Mouse (Mus musculus) brown adipose tissue, adult 24 weeks (tissue): ENCODE results near the gene Gm13279. TPM values are rescaled to one million over a fixed set of nuclear protein-coding genes. Genes with fewer than 3 reads are reported as not detected.
A peak's percentile ranks its signal among the peaks of the same experiment; 100 is the strongest.
"Not testable (repeated sequence)": the region's sequence is repeated elsewhere in the genome, so short reads cannot be mapped to it uniquely, and the experiment has no call there.

Experiments
- H3K27ac ChIP-seq: fragments of 200-500 bp; replicated peaks from 2 replicates; pipeline ENCODE4 v1.5.1; 2012; ENCODE audit warnings: low read depth, mild to moderate bottlenecking, low read length
- H3K4me1 ChIP-seq: fragments of 200-500 bp; 2 replicates; pipeline ENCODE4 v1.6.1; 2012; ENCODE audit warnings: low read length, mixed read lengths; ENCODE audit not compliant: control insufficient read depth, insufficient read depth, insufficient read length
- H3K4me3 ChIP-seq: fragments of 200-500 bp; 2 replicates; pipeline ENCODE4 v1.5.1; 2012; ENCODE audit warnings: low read depth, mild to moderate bottlenecking, low read length, moderate library complexity; ENCODE audit not compliant: insufficient read depth
- polyA plus RNA-seq: library from polyadenylated mRNA; stranded (reverse); fragments of >200 nt; gene quantifications from 2 replicates; pipeline ENCODE4 v1.2.4, GENCODE M21; 2012; ENCODE audit not compliant: missing spikeins, insufficient read depth, insufficient read length

Gene Gm13279
- not detected in 2 replicates for polyA plus RNA-seq

DNA sequence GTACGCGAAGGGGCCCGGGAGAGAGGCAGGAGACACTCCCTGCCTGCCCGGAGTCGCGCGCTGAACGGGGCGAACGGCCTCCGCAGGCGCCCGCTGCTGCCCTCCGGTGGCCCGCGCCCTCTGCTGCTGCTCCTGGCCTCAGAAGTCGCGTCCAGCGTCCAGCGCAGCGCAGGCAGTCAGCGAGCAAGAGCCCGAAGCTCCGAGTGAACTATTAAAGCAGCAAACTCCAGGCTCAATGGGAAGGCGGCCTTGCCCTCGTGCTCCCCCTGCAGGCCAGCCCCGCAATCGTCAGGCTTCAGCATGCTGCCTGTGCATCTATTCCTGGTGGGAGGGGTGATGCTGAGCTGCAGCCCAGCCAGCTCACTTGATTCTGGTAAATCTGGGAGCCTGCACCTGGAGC lies at the start of gene Gm13279:
TSS of gene Gm13279 (plus strand) at position 301 of the 400 bp plus-strand sequence.
- H3K4me3 ChIP-seq, H3K27ac ChIP-seq, H3K4me1 ChIP-seq: not testable (repeated sequence)

DNA sequence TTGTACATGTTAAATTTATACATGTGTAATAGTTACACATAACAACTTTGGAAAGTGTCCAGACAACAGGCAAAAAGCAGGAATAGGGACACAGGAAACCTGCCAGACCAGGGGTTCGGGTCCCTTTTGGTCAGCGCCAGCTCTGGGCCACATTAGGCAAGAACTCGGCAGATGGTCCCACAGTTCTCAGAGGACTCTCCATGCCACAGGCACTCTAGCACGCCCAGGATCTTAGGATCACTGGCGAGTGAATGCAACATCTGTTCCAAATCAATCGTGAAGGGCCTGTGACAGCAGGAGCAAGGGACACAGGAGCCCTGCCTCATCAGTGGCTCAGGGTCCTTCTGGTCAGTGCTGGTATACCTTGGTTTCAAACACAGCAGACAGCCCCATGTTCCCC lies 47.3 kb upstream of the Gm13279 start:
- no peak overlapping the region for H3K27ac ChIP-seq
- no peaks in the 10 kb centered on the region for H3K4me1 ChIP-seq
- no peak overlapping the region for H3K4me3 ChIP-seq

DNA sequence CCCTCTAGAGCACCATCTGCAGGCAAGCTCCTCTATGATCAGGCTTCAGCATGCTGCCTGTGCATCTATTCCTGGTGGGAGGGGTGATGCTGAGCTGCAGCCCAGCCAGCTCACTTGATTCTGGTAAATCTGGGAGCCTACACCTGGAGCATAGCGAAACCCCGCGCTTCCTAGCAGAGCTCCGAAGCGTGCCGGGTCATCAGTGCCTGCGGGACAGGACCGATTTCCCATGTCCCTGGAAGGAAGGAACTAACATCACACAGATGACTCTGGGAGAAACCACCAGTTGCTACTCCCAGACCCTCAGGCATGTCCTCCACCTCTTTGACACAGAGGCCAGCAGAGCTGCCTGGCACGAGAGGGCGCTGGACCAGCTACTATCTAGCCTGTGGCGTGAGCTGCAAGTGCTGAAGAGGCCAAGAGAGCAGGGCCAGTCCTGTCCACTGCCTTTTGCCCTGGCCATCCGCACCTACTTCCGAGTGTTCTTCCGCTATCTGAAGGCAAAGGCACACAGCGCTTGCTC lies 42.3 kb upstream of the Gm13279 start, which contains the start of gene Gm13271:
TSS of gene Gm13271 (plus strand) at position 51 of the 523 bp plus-strand sequence.
- not testable (repeated sequence) for H3K27ac ChIP-seq, H3K4me1 ChIP-seq, H3K4me3 ChIP-seq

DNA sequence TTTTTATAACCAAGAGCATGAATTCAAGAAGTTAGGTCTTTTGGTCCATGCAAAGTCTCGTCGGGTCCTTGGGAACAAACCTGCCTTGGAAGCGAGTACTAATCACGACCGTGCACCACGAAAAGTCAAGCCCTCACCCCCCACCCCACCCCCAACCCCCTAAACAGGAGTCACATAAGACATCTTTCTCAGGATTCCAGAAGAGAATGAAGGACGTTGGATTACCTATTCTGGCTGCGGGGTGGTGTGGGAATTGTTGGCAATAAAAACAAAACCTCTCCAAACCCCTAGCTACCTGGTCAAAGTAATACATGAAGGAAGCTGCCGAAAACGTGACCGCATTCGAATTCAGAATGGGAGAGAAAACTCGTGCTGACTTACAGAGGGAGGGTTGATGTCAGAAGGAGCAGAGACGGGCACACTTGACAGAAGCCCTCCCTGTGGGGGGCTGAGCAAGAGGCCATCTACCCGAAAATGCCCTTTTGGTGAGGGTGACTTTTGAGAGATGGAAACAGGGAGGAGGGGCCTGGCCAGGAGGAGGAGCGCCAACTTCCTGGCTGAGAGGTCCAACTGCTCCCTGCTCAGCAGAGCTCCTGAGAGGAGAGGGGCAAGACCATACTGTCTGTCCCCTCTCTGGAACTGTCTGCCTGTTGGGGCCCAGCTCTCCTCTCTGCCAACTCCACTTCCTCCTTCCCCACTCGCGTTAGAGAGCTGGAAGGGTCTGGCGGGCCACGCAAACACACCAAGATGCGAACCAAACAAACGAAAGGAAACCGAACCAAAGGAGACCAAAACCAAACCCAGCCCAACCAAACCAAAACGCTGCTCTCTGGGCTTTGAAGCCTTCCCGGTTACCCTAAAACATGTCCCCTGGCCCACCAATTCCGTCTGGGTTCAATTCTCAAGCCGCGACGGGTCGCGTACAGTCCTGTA lies 40.4 kb upstream of the Gm13279 start:
- H3K27ac ChIP-seq: peak overlapping the region; percentile 71
- peak overlapping the region; percentile 67 for H3K4me3 ChIP-seq
- not testable (repeated sequence) for H3K4me1 ChIP-seq

DNA sequence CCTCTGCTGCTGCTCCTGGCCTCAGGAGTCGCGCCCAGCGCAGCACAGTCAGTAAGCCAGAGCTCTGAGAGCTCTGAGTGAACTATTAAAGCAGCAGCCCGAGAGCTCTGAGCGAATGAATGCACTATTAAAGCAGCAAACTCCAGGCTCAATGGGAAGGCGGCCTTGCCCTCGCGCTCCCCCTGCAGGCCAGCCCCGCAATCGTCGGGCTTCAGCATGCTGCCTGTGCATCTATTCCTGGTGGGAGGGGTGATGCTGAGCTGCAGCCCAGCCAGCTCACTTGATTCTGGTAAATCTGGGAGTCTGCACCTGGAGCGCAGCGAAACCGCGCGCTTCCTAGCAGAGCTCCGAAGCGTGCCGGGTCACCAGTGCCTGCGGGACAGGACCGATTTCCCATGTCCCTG lies 39.6 kb upstream of the Gm13279 start:
- not testable (repeated sequence) for H3K4me1 ChIP-seq, H3K27ac ChIP-seq
- peak overlapping the region; percentile 67 for H3K4me3 ChIP-seq

DNA sequence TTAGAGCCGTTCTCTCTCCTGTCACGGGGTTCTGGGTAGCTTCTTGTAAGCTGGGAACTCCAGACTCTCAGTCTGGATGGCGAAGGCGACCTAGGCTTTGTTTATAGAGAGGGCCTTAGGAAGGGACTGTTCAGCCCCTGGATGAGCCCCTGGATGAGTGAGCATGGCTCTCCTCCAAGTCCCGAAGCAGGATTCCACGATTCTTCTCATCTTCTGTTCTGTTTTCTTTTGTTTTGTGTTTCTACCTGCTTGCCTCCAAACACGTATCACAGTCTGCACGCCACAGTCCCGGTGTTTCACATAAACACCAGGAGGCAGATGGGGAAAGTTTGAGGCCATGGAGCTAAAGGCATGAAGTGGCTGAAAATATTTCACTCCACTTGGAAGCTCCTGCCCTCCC lies 38.4 kb upstream of the Gm13279 start:
- H3K4me1 ChIP-seq, H3K4me3 ChIP-seq, H3K27ac ChIP-seq: not testable (repeated sequence)

DNA sequence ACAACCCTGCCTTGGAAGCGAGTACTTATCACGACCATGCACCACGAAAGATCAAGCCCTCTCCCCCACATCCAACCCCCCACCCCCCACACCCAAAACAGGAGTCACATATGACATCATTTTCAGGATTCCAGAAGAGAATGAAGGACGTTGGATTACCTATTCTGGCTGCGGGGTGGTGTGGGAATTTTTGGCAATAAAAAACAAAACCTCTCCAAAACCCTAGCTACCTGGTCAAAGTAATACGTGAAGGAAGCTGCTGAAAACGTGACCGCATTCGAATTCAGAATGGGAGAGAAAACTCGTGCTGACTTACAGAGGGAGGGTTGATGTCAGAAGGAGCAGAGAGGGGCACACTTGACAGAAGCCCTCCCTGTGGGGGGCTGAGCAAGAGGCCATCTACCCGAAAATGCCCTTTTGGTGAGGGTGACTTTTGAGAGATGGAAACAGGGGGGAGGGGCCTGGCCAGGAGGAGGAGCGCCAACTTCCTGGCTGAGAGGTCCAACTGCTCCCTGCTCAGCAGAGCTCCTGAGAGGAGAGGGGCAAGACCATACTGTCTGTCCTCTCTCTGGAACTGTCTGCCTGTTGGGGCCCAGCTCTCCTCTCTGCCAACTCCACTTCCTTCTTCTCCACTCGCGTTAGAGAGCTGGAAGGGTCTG lies 37.5 kb upstream of the Gm13279 start, which contains the start of gene Gm13283:
TSS of gene Gm13283 (plus strand) at position 510 of the 659 bp plus-strand sequence.
- Histone ChIP-seq H3K27ac (peak within 1 kb of the TSS; percentile 47; the same call in 1 of the 2 replicates), H3K4me3 (peak within 1 kb of the TSS; percentile 56)
- not testable (repeated sequence) for H3K4me1 ChIP-seq

DNA sequence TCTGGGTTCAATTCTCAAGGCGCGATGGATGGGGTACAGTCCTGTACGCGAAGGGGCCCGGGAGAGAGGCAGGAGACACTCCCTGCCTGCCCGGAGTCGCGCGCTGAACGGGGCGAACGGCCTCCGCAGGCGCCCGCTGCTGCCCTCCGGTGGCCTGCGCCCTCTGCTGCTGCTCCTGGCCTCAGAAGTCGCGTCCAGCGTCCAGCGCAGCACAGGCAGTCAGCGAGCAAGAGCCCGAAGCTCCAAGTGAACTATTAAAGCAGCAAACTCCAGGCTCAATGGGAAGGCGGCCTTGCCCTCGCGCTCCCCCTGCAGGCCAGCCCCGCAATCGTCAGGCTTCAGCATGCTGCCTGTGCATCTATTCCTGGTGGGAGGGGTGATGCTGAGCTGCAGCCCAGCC lies 36.8 kb upstream of the Gm13279 start:
- H3K27ac ChIP-seq: peak overlapping the region; percentile 47; the same call in 1 of the 2 replicates
- H3K4me1 ChIP-seq: not testable (repeated sequence)
- H3K4me3 ChIP-seq: peak overlapping the region; percentile 56

DNA sequence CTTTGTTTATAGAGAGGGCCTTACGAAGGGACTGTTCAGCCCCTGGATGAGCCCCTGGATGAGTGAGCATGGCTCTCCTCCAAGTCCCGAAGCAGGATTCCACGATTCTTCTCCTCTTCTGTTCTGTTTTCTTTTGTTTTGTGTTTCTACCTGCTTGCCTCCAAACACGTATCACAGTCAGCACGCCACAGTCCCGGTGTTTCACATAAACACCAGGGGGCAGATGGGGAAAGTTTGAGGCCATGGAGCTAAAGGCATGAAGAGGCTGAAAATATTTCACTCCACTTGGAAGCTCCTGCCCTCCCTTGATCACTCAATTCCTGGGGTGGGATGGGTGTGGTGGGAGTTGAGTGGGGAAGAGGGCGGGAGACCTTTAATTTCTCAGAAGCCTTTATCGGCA lies 35.4 kb upstream of the Gm13279 start:
- not testable (repeated sequence) for H3K27ac ChIP-seq, H3K4me1 ChIP-seq, H3K4me3 ChIP-seq

DNA sequence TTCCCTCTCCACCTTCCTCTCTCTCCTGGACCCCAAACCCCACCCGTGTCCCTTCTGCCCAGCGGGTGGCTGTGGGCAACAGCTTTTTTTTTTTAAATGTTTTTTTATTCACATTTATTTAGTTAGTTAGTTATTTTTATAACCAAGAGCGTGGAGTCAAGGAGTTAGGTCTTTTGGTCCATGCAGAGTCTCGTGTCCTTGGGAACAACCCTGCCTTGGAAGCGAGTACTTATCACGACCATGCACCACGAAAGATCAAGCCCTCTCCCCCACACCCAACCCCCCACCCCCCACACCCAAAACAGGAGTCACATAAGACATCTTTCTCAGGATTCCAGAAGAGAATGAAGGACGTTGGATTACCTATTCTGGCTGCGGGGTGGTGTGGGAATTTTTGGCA lies 34.9 kb upstream of the Gm13279 start:
- H3K4me3 ChIP-seq, H3K27ac ChIP-seq, H3K4me1 ChIP-seq: not testable (repeated sequence)

DNA sequence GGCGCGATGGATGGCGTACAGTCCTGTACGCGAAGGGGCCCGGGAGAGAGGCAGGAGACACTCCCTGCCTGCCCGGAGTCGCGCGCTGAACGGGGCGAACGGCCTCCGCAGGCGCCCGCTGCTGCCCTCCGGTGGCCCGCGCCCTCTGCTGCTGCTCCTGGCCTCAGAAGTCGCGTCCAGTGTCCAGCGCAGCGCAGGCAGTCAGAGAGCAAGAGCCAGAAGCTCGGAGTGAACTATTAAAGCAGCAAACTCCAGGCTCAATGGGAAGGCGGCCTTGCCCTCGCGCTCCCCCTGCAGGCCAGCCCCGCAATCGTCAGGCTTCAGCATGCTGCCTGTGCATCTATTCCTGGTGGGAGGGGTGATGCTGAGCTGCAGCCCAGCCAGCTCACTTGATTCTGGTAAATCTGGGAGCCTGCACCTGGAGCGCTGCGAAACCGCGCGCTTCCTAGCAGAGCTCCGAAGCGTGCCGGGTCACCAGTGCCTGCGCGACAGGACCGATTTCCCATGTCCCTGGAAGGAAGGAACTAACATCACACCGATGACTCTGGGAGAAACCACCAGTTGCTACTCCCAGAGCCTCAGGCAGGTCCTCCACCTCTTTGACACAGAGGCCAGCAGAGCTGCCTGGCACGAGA lies 33.7 kb upstream of the Gm13279 start:
- H3K27ac ChIP-seq, H3K4me1 ChIP-seq: not testable (repeated sequence)
- H3K4me3 ChIP-seq: peak overlapping the region; percentile 44

DNA sequence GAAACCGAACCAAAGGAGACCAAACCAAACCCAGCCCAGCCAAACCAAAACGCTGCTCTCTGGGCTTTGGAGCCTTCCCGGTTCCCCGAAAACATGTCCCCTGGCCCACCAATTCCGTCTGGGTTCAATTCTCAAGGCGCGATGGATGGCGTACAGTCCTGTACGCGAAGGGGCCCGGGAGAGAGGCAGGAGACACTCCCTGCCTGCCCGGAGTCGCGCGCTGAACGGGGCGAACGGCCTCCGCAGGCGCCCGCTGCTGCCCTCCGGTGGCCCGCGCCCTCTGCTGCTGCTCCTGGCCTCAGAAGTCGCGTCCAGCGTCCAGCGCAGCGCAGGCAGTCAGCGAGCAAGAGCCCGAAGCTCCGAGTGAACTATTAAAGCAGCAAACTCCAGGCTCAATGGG lies 23.7 kb upstream of the Gm13279 start, which contains the start of gene Gm13290:
TSS of gene Gm13290 (plus strand) at position 301 of the 400 bp plus-strand sequence.
- H3K4me1 ChIP-seq, H3K27ac ChIP-seq, H3K4me3 ChIP-seq: not testable (repeated sequence)

DNA sequence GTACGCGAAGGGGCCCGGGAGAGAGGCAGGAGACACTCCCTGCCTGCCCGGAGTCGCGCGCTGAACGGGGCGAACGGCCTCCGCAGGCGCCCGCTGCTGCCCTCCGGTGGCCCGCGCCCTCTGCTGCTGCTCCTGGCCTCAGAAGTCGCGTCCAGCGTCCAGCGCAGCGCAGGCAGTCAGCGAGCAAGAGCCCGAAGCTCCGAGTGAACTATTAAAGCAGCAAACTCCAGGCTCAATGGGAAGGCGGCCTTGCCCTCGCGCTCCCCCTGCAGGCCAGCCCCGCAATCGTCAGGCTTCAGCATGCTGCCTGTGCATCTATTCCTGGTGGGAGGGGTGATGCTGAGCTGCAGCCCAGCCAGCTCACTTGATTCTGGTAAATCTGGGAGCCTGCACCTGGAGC lies 20.6 kb upstream of the Gm13279 start, which contains the start of gene Gm13289:
TSS of gene Gm13289 (plus strand) at position 301 of the 400 bp plus-strand sequence.
- H3K4me3 ChIP-seq, H3K27ac ChIP-seq, H3K4me1 ChIP-seq: not testable (repeated sequence)

DNA sequence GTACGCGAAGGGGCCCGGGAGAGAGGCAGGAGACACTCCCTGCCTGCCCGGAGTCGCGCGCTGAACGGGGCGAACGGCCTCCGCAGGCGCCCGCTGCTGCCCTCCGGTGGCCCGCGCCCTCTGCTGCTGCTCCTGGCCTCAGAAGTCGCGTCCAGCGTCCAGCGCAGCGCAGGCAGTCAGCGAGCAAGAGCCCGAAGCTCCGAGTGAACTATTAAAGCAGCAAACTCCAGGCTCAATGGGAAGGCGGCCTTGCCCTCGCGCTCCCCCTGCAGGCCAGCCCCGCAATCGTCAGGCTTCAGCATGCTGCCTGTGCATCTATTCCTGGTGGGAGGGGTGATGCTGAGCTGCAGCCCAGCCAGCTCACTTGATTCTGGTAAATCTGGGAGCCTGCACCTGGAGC lies 17.6 kb upstream of the Gm13279 start, which contains the start of gene Gm13272:
TSS of gene Gm13272 (plus strand) at position 301 of the 400 bp plus-strand sequence.
- H3K27ac ChIP-seq, H3K4me3 ChIP-seq, H3K4me1 ChIP-seq: not testable (repeated sequence)

DNA sequence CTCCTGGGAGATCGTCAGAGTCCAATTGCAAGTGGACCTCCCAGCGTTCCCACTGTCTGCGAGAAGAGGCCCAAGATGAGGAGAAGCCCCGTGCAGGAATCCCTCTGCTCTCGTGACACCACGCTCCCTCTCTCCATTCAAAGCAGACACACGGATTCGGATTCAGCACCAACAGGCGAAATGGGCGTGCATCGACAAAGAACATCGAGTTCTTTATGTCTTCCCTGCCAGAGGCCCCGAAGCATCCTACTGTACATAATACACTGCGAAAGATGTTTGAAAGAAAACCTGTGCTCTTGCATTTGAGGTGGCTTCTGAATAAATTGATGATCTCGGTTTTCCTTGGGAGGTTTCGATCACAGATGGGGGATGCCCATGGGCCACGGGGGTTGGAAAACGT lies 16.9 kb upstream of the Gm13279 start:
- H3K27ac ChIP-seq, H3K4me1 ChIP-seq, H3K4me3 ChIP-seq: not testable (repeated sequence)
